Mouse (Mus musculus) C2C12 (cell line): Measurements from ENCODE around the gene Nrxn3. TPM values are rescaled to one million over a fixed set of nuclear protein-coding genes. Genes with fewer than 3 reads are reported as not detected.

Source experiments
- H3K27me3 ChIP-seq: one replicate; pipeline ENCODE4 v1.6.1; 2011; ENCODE audit not compliant: control insufficient read depth, insufficient read depth, insufficient read length
- H3K36me3 ChIP-seq: one replicate; pipeline ENCODE4 v1.6.1; 2011; ENCODE audit not compliant: control insufficient read depth, insufficient read depth
- H3K4me3 ChIP-seq: one replicate; pipeline ENCODE4 v1.5.1; 2011; ENCODE audit warnings: mild to moderate bottlenecking, control low read depth; ENCODE audit not compliant: poor library complexity, insufficient read depth, severe bottlenecking
- H3K79me2 ChIP-seq: one replicate; pipeline ENCODE4 v1.6.1; 2011; ENCODE audit not compliant: control insufficient read depth, insufficient read depth
- H3K79me3 ChIP-seq: one replicate; pipeline ENCODE4 v1.6.1; 2011; ENCODE audit warnings: low read depth, control low read depth
- H3ac ChIP-seq: one replicate; pipeline ENCODE3; 2011; ENCODE audit warnings: low read depth; ENCODE audit not compliant: control insufficient read depth, insufficient read length
- CEBPB ChIP-seq: IDR thresholded peaks from one replicate; pipeline ENCODE4 v1.6.1; 2011; ENCODE audit warnings: low read depth, mild to moderate bottlenecking, control low read depth, moderate library complexity
- CTCF ChIP-seq: IDR thresholded peaks from one replicate; pipeline ENCODE4 v1.5.1; 2011; ENCODE audit not compliant: control insufficient read depth, insufficient read depth, insufficient read length
- FOSL1 ChIP-seq: IDR thresholded peaks from one replicate; pipeline ENCODE4 v1.8.0; 2011; ENCODE audit warnings: mild to moderate bottlenecking, low read length; ENCODE audit not compliant: poor library complexity, insufficient read depth, severe bottlenecking
- MAX ChIP-seq: IDR thresholded peaks from one replicate; pipeline ENCODE4 v1.6.1; 2011; ENCODE audit warnings: mild to moderate bottlenecking, control low read depth
- MYOD1 ChIP-seq: IDR thresholded peaks from one replicate; pipeline ENCODE4 v1.6.1; 2011; ENCODE audit warnings: low read depth; ENCODE audit not compliant: control insufficient read depth, insufficient read length
- MYOG ChIP-seq: IDR thresholded peaks from one replicate; pipeline ENCODE4 v1.6.1; 2011; ENCODE audit not compliant: control insufficient read depth, insufficient read length; ENCODE audit errors: extremely low read depth
- USF1 ChIP-seq: IDR thresholded peaks from one replicate; pipeline ENCODE4 v1.6.1; 2011; ENCODE audit warnings: low read depth, mild to moderate bottlenecking, control low read depth, moderate library complexity
- polyA plus RNA-seq: library from polyadenylated mRNA; unstranded; fragments of >200 nt; fragmentation: generic; extraction: Trizol; gene quantifications from one replicate; pipeline ENCODE4 v1.2.1, GENCODE M21; 2012; ENCODE audit warnings: missing spikeins

The Nrxn3 gene
- polyA plus RNA-seq, 1 experiment = 0.01 TPM

GRCm38 (mm10) chr12:89383254-89383653 lies 660.6 kb downstream of the Nrxn3 start:
- no peaks in the 10 kb centered on the region for H3K79me2 ChIP-seq
- H3ac ChIP-seq = no peak overlapping the region
- no peaks in the 10 kb centered on the region for H3K79me3 ChIP-seq
- TF ChIP-seq CTCF (no peak), MYOG (no peak), FOSL1 (no peak)
- H3K36me3 ChIP-seq = no peaks in the 10 kb centered on the region
- H3K27me3 ChIP-seq = no peaks in the 10 kb centered on the region
- H3K4me3 ChIP-seq = no peak overlapping the region

DNA sequence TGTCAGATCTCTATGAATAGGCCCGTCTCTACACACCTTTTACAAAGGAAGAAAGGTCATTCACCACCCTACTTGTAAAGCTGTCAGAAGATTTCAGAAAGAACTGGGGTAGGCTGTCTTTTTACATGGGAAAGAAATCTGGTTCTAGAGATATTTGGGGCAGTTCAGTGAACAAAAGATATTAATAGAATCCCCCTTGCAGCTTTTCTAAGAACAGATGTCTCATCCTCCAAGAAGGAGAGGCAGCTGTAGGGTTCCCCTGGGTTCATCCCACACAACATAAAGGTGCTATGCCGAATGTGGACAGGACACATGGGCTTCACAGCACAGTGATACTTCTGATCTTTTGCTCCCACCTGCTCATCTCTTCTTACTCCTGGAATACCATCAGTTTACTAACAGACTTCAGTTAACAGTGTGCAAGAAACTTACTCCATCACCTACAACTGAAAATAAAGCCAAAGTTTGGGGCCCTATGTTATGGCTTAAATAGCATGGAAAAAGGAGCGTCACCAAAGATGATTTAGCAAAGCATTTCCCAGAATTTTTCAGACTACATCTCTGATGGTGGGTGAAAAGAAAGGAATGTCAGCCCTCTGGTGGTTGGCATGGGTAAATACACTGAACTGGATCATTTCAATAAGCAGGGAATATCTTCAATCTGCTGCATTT lies 672.6 kb downstream of the Nrxn3 start:
- Histone ChIP-seq H3K79me2 (no peaks in the 10 kb centered on the region), H3K79me3 (no peaks in the 10 kb centered on the region), H3K27me3 (no peaks in the 10 kb centered on the region), H3K36me3 (no peaks in the 10 kb centered on the region), H3K4me3 (no peak overlapping the region), H3ac (no peak overlapping the region)
- no peak for TF ChIP-seq CTCF
- no peak for TF ChIP-seq MYOG
- no peak for TF ChIP-seq CEBPB
- TF ChIP-seq USF1 = no peak
- no peak for TF ChIP-seq MAX
- no peak for TF ChIP-seq MYOD1
- no peak for TF ChIP-seq FOSL1

DNA sequence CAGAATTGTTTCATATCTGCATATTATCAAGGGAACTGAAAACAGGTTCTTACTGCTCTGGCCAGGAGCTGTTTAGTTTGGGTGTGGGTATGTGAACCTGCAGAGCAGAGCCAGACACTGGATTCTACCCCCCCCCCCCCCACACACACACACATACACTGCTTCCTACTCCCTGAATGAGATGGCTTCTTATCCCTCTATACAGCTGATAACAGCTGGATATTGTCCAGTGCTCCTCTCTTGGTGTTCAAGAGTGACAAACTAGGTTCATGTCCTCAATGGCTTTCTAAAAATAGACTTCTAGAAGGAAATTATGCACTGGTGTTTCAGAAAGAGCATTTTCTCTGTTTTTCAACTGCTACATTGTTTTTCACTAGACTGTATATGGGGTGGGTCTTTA lies 713.8 kb downstream of the Nrxn3 start:
- Histone ChIP-seq H3K4me3 (no peak overlapping the region), H3K79me3 (no peaks in the 10 kb centered on the region), H3ac (no peak overlapping the region), H3K36me3 (no peaks in the 10 kb centered on the region), H3K79me2 (no peaks in the 10 kb centered on the region), H3K27me3 (no peaks in the 10 kb centered on the region)
- TF ChIP-seq USF1 (no peak), MAX (no peak), MYOG (no peak), CTCF (no peak), MYOD1 (no peak), FOSL1 (no peak), CEBPB (no peak)

DNA sequence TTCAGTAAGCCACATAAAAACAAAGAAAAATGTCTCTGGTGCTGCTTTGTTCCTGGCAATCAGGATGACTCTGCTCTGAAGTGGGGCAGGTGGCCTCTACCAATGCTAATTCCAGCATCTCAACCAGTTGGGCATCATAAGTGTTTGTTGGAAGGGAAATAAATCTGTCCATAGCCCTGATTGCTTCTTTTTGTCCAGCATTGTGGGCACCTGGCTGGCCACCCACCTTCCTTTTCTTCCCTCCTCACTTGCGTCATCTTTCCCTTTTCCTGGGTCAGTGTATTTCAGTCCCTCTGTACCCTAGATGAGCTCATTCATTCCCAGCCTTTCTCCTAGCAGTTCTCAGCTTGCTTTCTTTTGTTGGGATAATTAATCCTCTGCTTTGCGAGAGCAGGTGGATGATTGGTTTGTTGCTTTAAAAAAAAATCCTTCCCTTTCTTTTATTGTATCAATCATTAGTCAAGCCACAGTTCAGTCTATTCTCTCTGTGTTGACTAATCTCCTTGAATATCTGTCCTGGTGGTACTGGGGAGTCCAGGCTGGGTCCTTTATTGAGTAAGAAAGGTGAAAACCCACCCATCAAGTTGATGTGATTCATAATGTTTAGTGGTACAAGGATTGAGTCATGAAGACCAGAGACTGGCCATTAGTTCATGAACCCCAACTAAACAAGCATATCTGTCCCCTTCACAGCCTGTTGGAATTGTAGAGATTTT lies 719.8 kb downstream of the Nrxn3 start:
- H3K36me3 ChIP-seq = no peaks in the 10 kb centered on the region
- H3K79me3 ChIP-seq = no peaks in the 10 kb centered on the region
- no peaks in the 10 kb centered on the region for H3K27me3 ChIP-seq
- TF ChIP-seq CTCF = no peak
- no peak for TF ChIP-seq MYOD1
- no peak for TF ChIP-seq MAX
- no peak for TF ChIP-seq USF1
- TF ChIP-seq FOSL1 = no peak
- TF ChIP-seq MYOG = no peak
- TF ChIP-seq CEBPB = no peak
- no peak overlapping the region for H3K4me3 ChIP-seq
- H3K79me2 ChIP-seq = no peaks in the 10 kb centered on the region
- no peak overlapping the region for H3ac ChIP-seq

GRCm38 (mm10) chr12:89450667-89451298 lies 728.1 kb downstream of the Nrxn3 start:
- Histone ChIP-seq H3K36me3 (no peaks in the 10 kb centered on the region), H3K4me3 (no peak overlapping the region), H3K79me2 (no peaks in the 10 kb centered on the region), H3ac (no peak overlapping the region), H3K79me3 (no peaks in the 10 kb centered on the region), H3K27me3 (no peaks in the 10 kb centered on the region)
- TF ChIP-seq MYOG = no peak
- peak; percentile 22 for TF ChIP-seq CTCF
